ENCODE assay signal across 9 mouse cellular contexts in genomic region chr11:114875301-114875801, GRCm38 (mm10). TPM values are rescaled to one million over a fixed set of nuclear protein-coding genes. Genes with fewer than 3 reads are reported as not detected.
DNase-seq lines count a peak whose midpoint lies in the region; ATAC-seq and TF ChIP-seq lines count a peak whose summit lies in the region.
"Had no signal": no experiment of that assay in that cellular context is flagged by ENCODE, and none has a peak within 500 bp of the region (broad histone marks: within the 10 kb centered on the region; RNA-seq: fewer than 3 reads in every experiment).

No protein-coding gene starts in this region.

- 13% methylated on average over 9 of the region's 9 CpGs for WGBS in liver, adult 2 months
- WGBS in kidney, embryonic 14.5 days, result 7% methylated on average over 9 of the region's 9 CpGs

- H3K79me2 ChIP-seq in liver, adult 2 months (ENCODE audit: control insufficient read depth, insufficient read depth, low read length), result no peaks in the 10 kb centered on the region

- no peaks in the 10 kb centered on the region for H3K9me3 ChIP-seq in kidney, embryonic 14.5 days (ENCODE audit: control insufficient read depth, low read length)

- H3K9ac ChIP-seq in liver, adult 2 months (ENCODE audit: low read depth, low read length), result no peak overlapping the region
- H3K9ac ChIP-seq in kidney, embryonic 14.5 days (ENCODE audit: low read depth, low read length), result no peak overlapping the region

- no peak overlapping the region for H3K4me2 ChIP-seq in kidney, embryonic 14.5 days (replicated peaks; ENCODE audit: low read depth, low read length)

- no peaks in the 10 kb centered on the region for H3K27me3 ChIP-seq in liver, adult 2 months (ENCODE audit: control insufficient read depth, insufficient read depth, low read length)
- no peaks in the 10 kb centered on the region for H3K27me3 ChIP-seq in kidney, embryonic 14.5 days (ENCODE audit: control insufficient read depth, insufficient read depth, low read length)
- H3K27me3 ChIP-seq: Patski had no signal

- peak; percentile 39 for DNase-seq in liver, adult 2 months (ENCODE audit: extremely low read depth, low read depth, low spot score)
- no peak for DNase-seq in liver
- peak; percentile 50 to 51 for DNase-seq in cerebellum, postnatal 14 days
- peak; percentile 88 for DNase-seq in retina, postnatal 1 day
- no peak for DNase-seq in spleen, adult 12 weeks (ENCODE audit: low spot score)
- DNase-seq in urinary bladder, adult 2 months (ENCODE audit: low spot score), result no peak

- TF ChIP-seq POLR2A in liver, adult 2 months (IDR thresholded peaks at IDR 0.05; ENCODE audit: extremely low read depth, insufficient read depth, low read length), result no peak

- peaks cover 6% of the 10 kb centered on the region; the same call in 1 of the 2 replicates for H3K4me1 ChIP-seq in liver, adult 2 months (ENCODE audit: control insufficient read depth, insufficient read depth, low read length)
- peaks cover 41% of the 10 kb centered on the region for H3K4me1 ChIP-seq in kidney, embryonic 14.5 days (ENCODE audit: control insufficient read depth, insufficient read depth, low read length)

- TF ChIP-seq CTCF in liver, adult 2 months (IDR thresholded peaks at IDR 0.05; ENCODE audit: low read depth, low read length), result 0 out of 2 replicates have a peak, but pooled peaks have one; percentile 17

- no peak overlapping the region for H3K27ac ChIP-seq in liver, adult 2 months (replicated peaks; ENCODE audit: insufficient read depth, low read depth, low read length)
- peak overlapping the region; percentile 66 for H3K27ac ChIP-seq in kidney, embryonic 14.5 days (ENCODE audit: low read depth, low read length)
- H3K27ac ChIP-seq: left cerebral cortex, adult 2 months had no signal

- peak; percentile 50 for ATAC-seq in kidney, embryonic 14.5 days (ENCODE audit: low FRiP score, low TSS enrichment)

- peaks cover 2% of the 10 kb centered on the region; the same call in 1 of the 2 replicates for H3K36me3 ChIP-seq in liver, adult 2 months (ENCODE audit: control insufficient read depth, insufficient read depth, low read length)
- H3K36me3 ChIP-seq in kidney, embryonic 14.5 days (ENCODE audit: control insufficient read depth, insufficient read depth, low read length), result peaks cover 19% of the 10 kb centered on the region

- H3K4me3 ChIP-seq in liver, adult 2 months (ENCODE audit: insufficient read depth, low read depth, low read length), result no peak overlapping the region
- no peak overlapping the region for H3K4me3 ChIP-seq in kidney, embryonic 14.5 days (ENCODE audit: low read length)
- H3K4me3 ChIP-seq: left cerebral cortex, adult 2 months had no signal

RNA-seq across cellular contexts. Expression of gene Cd300a, which starts 14.5 kb away (rescaled TPM):
- 3.0 and 3.6 TPM in 2 replicates for total RNA-seq in liver, adult 2 months (2014; rRNA removed)
- polyA plus RNA-seq in liver, adult 2 months (2012; rRNA removed), result 0.65 and 1.2 TPM in 2 replicates
- polyA plus RNA-seq in kidney, embryonic 14.5 days (2014; fragmentation: Nextera tagmentation; extraction: Ambion mirVana), result 0.91 and 1.2 TPM in 2 replicates
- 0.93 and 1.0 TPM in 2 replicates for polyA plus RNA-seq in urinary bladder, adult 2 months (2012; rRNA removed)

RNA-seq across cellular contexts. Expression of gene Gprc5c, which starts 24.4 kb away (rescaled TPM):
- total RNA-seq in liver, adult 2 months (2014; rRNA removed), result 51.4 and 66.2 TPM in 2 replicates
- polyA plus RNA-seq in liver, adult 2 months (2012; rRNA removed), result 87.6 and 93.9 TPM in 2 replicates
- polyA plus RNA-seq in kidney, embryonic 14.5 days (2014; fragmentation: Nextera tagmentation; extraction: Ambion mirVana), result 49.9 and 105 TPM in 2 replicates
- 5.1 and 6.5 TPM in 2 replicates for polyA plus RNA-seq in urinary bladder, adult 2 months (2012; rRNA removed)

RNA-seq across cellular contexts. Expression of gene Cd300lb, which starts 58.8 kb away (rescaled TPM):
- 1.0 and 1.2 TPM in 2 replicates for total RNA-seq in liver, adult 2 months (2014; rRNA removed)
- polyA plus RNA-seq in liver, adult 2 months (2012; rRNA removed), result 0.35 and 0.46 TPM in 2 replicates
- 0.21 and 0.49 TPM in 2 replicates for polyA plus RNA-seq in kidney, embryonic 14.5 days (2014; fragmentation: Nextera tagmentation; extraction: Ambion mirVana)
- polyA plus RNA-seq in urinary bladder, adult 2 months (2012; rRNA removed), result 2.4 and 3.6 TPM in 2 replicates
- total RNA-seq: left cerebral cortex, adult 2 months had no signal

Comparison
In these comparisons a context has a peak if more than half of its experiments do, and no peak if none do; other contexts are left out.
1. DNase-seq: peak in liver, adult 2 months (single experiment), cerebellum, postnatal 14 days (2 of 2) and retina, postnatal 1 day (single experiment); none in liver (single experiment), spleen, adult 12 weeks (single experiment) and urinary bladder, adult 2 months (single experiment).